Mouse (Mus musculus): ENCODE measurements around the gene Hoxb9. TPM values are rescaled to one million over a fixed set of nuclear protein-coding genes. Genes with fewer than 3 reads are reported as not detected.

Gene Hoxb9
- polyA plus RNA-seq, 1 experiment: 43.5 TPM

DNA sequence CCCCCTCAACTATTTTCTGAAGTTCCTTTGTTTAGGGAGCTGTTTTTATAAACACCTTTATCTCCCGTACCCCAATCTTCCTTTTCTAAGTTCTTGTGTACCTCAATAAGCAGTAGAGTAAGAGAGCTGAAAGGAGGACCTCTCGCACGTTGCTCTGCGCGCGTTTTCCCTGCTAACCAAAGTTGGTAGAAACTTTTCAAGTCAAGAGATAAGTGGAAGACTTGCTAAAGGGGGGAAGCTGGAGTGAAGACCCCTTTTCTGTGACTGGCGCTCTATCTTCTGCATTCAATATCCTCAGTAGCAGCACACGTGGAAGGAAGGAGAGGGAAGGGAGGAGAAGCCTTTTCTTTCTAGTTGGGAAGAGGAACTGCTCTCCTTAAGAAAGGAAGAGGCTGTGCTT lies 53.7 kb downstream of the Hoxb9 start:
- H3K4me3 ChIP-seq (ENCODE audit: insufficient read depth, low read length): no peak overlapping the region; the same call in 1 of the 2 replicates
- TF ChIP-seq CTCF (IDR thresholded peaks at IDR 0.05; ENCODE audit: borderline replicate concordance, insufficient read depth, low read length): no peak
- H3K4me1 ChIP-seq (ENCODE audit: control insufficient read depth, insufficient read depth, low read length): no peaks in the 10 kb centered on the region
- H3K27ac ChIP-seq (ENCODE audit: insufficient read depth, low read length): peak overlapping the region; percentile 51

DNA sequence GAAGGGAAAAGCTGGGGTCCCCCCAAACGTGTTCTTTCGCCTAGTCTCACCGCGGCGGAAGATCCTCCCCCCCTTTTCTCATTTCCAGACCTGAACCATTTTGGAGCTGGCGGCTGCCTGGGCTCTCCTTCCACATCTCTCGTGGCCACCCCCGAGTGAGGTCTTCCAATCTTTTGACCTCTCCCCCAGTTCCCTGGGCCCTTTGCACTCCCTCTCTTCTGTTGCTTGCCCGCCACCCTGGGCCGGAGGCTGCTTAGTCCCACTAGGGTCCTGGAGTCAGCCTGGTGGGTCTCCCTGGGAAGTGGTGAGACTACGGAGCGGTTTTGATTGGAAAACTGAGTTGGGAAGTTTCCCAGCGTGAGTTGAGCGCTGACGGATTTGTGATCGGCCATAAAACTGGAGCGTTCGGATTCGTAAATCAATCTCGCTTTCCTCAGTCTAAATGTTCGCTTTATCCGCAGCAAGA lies 54.5 kb downstream of the Hoxb9 start:
- H3K27ac ChIP-seq (ENCODE audit: insufficient read depth, low read length): peak overlapping the region; percentile 56
- TF ChIP-seq POLR2A (IDR thresholded peaks at IDR 0.05; ENCODE audit: low read depth, low read length) (no peak), CTCF (IDR thresholded peaks at IDR 0.05; ENCODE audit: borderline replicate concordance, insufficient read depth, low read length) (no peak)
- peak overlapping the region; percentile 19; the same call in 1 of the 2 replicates for H3K4me3 ChIP-seq (ENCODE audit: insufficient read depth, low read length)
- H3K4me1 ChIP-seq (ENCODE audit: control insufficient read depth, insufficient read depth, low read length): no peaks in the 10 kb centered on the region

Other genes with a start within 250 kb of the Hoxb9 start
- not detected in 2 replicates for gene Gip, start 246.9 kb upstream of the Hoxb9 start, polyA plus RNA-seq (2011; ENCODE audit: insufficient read length, low read depth, missing spikeins)
- 68.4 and 71.9 TPM in 2 replicates for gene Snf8, start 236.6 kb upstream of the Hoxb9 start, polyA plus RNA-seq (2011; ENCODE audit: insufficient read length, low read depth, missing spikeins)
- 79.3 and 80.1 TPM in 2 replicates for gene Ube2z, start 206.1 kb upstream of the Hoxb9 start, polyA plus RNA-seq (2011; ENCODE audit: insufficient read length, low read depth, missing spikeins)
- 206 and 212 TPM in 2 replicates for gene Atp5g1, start 195.8 kb upstream of the Hoxb9 start, polyA plus RNA-seq (2011; ENCODE audit: insufficient read length, low read depth, missing spikeins)
- gene Calcoco2, start 159.5 kb upstream of the Hoxb9 start, polyA plus RNA-seq (2011; ENCODE audit: insufficient read length, low read depth, missing spikeins): not detected in 2 replicates
- not detected in 2 replicates for gene Ttll6, start 137.7 kb upstream of the Hoxb9 start, polyA plus RNA-seq (2011; ENCODE audit: insufficient read length, low read depth, missing spikeins)
- gene Hoxb13, start 77.1 kb upstream of the Hoxb9 start, polyA plus RNA-seq (2011; ENCODE audit: insufficient read length, low read depth, missing spikeins): not detected in 2 replicates
- 11.7 and 20.1 TPM in 2 replicates for gene Hoxb8, start 10.4 kb downstream of the Hoxb9 start, polyA plus RNA-seq (2011; ENCODE audit: insufficient read length, low read depth, missing spikeins)
- 13.1 and 22.5 TPM in 2 replicates for gene Hoxb7, start 15.2 kb downstream of the Hoxb9 start, polyA plus RNA-seq (2011; ENCODE audit: insufficient read length, low read depth, missing spikeins)
- gene Hoxb6, start 21.0 kb downstream of the Hoxb9 start, polyA plus RNA-seq (2011; ENCODE audit: insufficient read length, low read depth, missing spikeins): 9.6 and 14.1 TPM in 2 replicates
- gene Hoxb5, start 31.9 kb downstream of the Hoxb9 start, polyA plus RNA-seq (2011; ENCODE audit: insufficient read length, low read depth, missing spikeins): 4.1 and 5.9 TPM in 2 replicates
- 8.3 and 10.4 TPM in 2 replicates for gene Hoxb4, start 46.8 kb downstream of the Hoxb9 start, polyA plus RNA-seq (2011; ENCODE audit: insufficient read length, low read depth, missing spikeins)
- 19.1 and 21.9 TPM in 2 replicates for gene Hoxb3, start 51.9 kb downstream of the Hoxb9 start, polyA plus RNA-seq (2011; ENCODE audit: insufficient read length, low read depth, missing spikeins)
- gene Hoxb2, start 79.1 kb downstream of the Hoxb9 start, polyA plus RNA-seq (2011; ENCODE audit: insufficient read length, low read depth, missing spikeins): 6.6 and 11.0 TPM in 2 replicates
- not detected in 2 replicates for gene Hoxb1, start 94.3 kb downstream of the Hoxb9 start, polyA plus RNA-seq (2011; ENCODE audit: insufficient read length, low read depth, missing spikeins)
- gene Skap1, start 193.1 kb downstream of the Hoxb9 start, polyA plus RNA-seq (2011; ENCODE audit: insufficient read length, low read depth, missing spikeins): 0.47 TPM in 1 of 2 replicates, not detected in the other

Measured in embryonic fibroblast, embryonic 13.5 days (primary cell).